16 mouse cellular contexts compared by ENCODE assay signal in the genomic region with DNA sequence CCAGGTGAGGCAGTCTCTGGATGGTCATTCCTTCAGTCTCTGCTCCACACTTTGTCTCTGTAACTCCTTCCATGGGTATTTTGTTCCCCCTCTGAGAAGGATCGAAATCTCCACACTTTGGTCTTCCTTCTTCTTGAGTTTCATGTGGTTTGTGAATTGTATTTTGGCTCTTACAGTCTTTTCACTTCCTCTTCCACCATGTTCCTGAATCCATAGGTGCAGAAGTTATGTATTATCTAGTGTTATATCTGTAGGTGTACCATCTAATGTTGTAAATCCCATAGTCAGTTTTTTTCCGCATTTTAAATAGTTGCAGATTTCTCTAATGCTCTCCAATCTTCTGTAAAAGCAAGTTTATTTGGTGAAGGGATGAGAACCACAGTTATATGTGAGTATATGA.
"Had no signal": no experiment of that assay in that cellular context is flagged by ENCODE, and none has a peak within 500 bp of the region (broad histone marks: within the 10 kb centered on the region; RNA-seq: fewer than 3 reads in every experiment).

No protein-coding gene starts in this region.

- DNase-seq: retina, postnatal 1 day; right cerebral cortex, adult 18-20 months; right cerebral cortex, postnatal 14 days; right cerebral cortex, postnatal 25 days; right cerebral cortex, postnatal 4 days; spleen, adult 18-20 months; thymus, adult 18-20 months; thymus, adult 2 months; thymus, postnatal 14 days; thymus, postnatal 25 days; thymus, postnatal 36 days; thymus, postnatal 4 days had no signal

- H3K27ac ChIP-seq: neural tube, embryonic 13.5 days; neural tube, embryonic 15.5 days; stomach, embryonic 15.5 days; stomach, postnatal 0 days had no signal

- H3K4me1 ChIP-seq: neural tube, embryonic 15.5 days; stomach, embryonic 15.5 days had no signal

- H3K36me3 ChIP-seq: neural tube, embryonic 13.5 days; neural tube, embryonic 15.5 days; stomach, embryonic 15.5 days had no signal

- H3K4me3 ChIP-seq: neural tube, embryonic 13.5 days; neural tube, embryonic 15.5 days; stomach, embryonic 15.5 days had no signal

- H3K27me3 ChIP-seq: neural tube, embryonic 13.5 days; neural tube, embryonic 15.5 days; stomach, embryonic 15.5 days had no signal

- H3K9me3 ChIP-seq: neural tube, embryonic 13.5 days; neural tube, embryonic 15.5 days; stomach, embryonic 15.5 days had no signal
